Mouse (Mus musculus): ENCODE measurements around the gene Gcnt4. TPM values are rescaled to one million over a fixed set of nuclear protein-coding genes. Genes with fewer than 3 reads are reported as not detected.

Gcnt4 gene
- polyA plus RNA-seq, 1 experiment from 2014 or later = 0.37 TPM

GRCm38 (mm10) chr13:96961366-96962157 lies 37.1 kb downstream of the Gcnt4 start:
- ATAC-seq (ENCODE audit: low FRiP score, low read depth) = no peak
- Histone ChIP-seq H3K4me1 (no peaks in the 10 kb centered on the region), H3K9ac (no peak overlapping the region), H3K4me3 (no peak overlapping the region), H3K27ac (no peak overlapping the region), H3K4me2 (replicated peaks) (no peak overlapping the region), H3K9me3 (no peaks in the 10 kb centered on the region), H3K27me3 (no peaks in the 10 kb centered on the region), H3K36me3 (no peaks in the 10 kb centered on the region)
- 82% methylated on average over 9 of the region's 9 CpGs for WGBS

GRCm38 (mm10) chr13:96962801-96963200 lies 38.3 kb downstream of the Gcnt4 start:
- Histone ChIP-seq H3K4me1 (no peaks in the 10 kb centered on the region), H3K4me3 (no peak overlapping the region), H3K36me3 (no peaks in the 10 kb centered on the region), H3K9me3 (no peaks in the 10 kb centered on the region), H3K27ac (no peak overlapping the region), H3K27me3 (no peaks in the 10 kb centered on the region), H3K9ac (no peak overlapping the region), H3K4me2 (replicated peaks) (no peak overlapping the region)
- ATAC-seq (ENCODE audit: low FRiP score, low read depth) = no peak
- 91% methylated on average over 5 of the region's 5 CpGs for WGBS

- ATAC-seq (ENCODE audit: low FRiP score, low read depth) = no peak
- Histone ChIP-seq H3K4me2 (replicated peaks) (no peak overlapping the region), H3K9me3 (no peaks in the 10 kb centered on the region), H3K36me3 (no peaks in the 10 kb centered on the region), H3K27me3 (no peaks in the 10 kb centered on the region), H3K9ac (no peak overlapping the region), H3K4me1 (no peaks in the 10 kb centered on the region), H3K27ac (no peak overlapping the region), H3K4me3 (no peak overlapping the region)
- 91% methylated on average over 7 of the region's 7 CpGs for WGBS
Measured at GRCm38 (mm10) chr13:96964981-96965380, 40.5 kb downstream of the Gcnt4 start.

GRCm38 (mm10) chr13:96966210-96967089 lies 42.0 kb downstream of the Gcnt4 start:
- Histone ChIP-seq H3K4me2 (replicated peaks) (no peak overlapping the region), H3K9me3 (no peaks in the 10 kb centered on the region), H3K9ac (no peak overlapping the region), H3K27me3 (no peaks in the 10 kb centered on the region), H3K4me3 (no peak overlapping the region), H3K27ac (no peak overlapping the region), H3K36me3 (no peaks in the 10 kb centered on the region), H3K4me1 (no peaks in the 10 kb centered on the region)
- WGBS = 79% methylated on average over 15 of the region's 15 CpGs
- ATAC-seq (ENCODE audit: low FRiP score, low read depth) = no peak

- ATAC-seq (ENCODE audit: low FRiP score, low read depth) = no peak
- Histone ChIP-seq H3K9me3 (no peaks in the 10 kb centered on the region), H3K4me2 (replicated peaks) (no peak overlapping the region), H3K4me3 (no peak overlapping the region), H3K27me3 (no peaks in the 10 kb centered on the region), H3K9ac (no peak overlapping the region), H3K27ac (no peak overlapping the region), H3K4me1 (no peaks in the 10 kb centered on the region), H3K36me3 (no peaks in the 10 kb centered on the region)
- 88% methylated on average over 5 of the region's 5 CpGs for WGBS
Measured at GRCm38 (mm10) chr13:96967091-96967490, 42.6 kb downstream of the Gcnt4 start.

GRCm38 (mm10) chr13:96967822-96968221 lies 43.3 kb downstream of the Gcnt4 start:
- H3K9ac ChIP-seq = no peak overlapping the region
- 81% methylated on average over 2 of the region's 2 CpGs for WGBS
- H3K9me3 ChIP-seq = no peaks in the 10 kb centered on the region

GRCm38 (mm10) chr13:96971076-96971475 lies 46.6 kb downstream of the Gcnt4 start:
- ATAC-seq (ENCODE audit: low FRiP score, low read depth) = no peak
- no peaks in the 10 kb centered on the region for H3K27me3 ChIP-seq
- WGBS = 90% methylated on average over 4 of the region's 4 CpGs
- no peak overlapping the region for H3K4me2 ChIP-seq (replicated peaks)
- no peaks in the 10 kb centered on the region for H3K9me3 ChIP-seq
- H3K9ac ChIP-seq = no peak overlapping the region
- no peaks in the 10 kb centered on the region for H3K4me1 ChIP-seq
- H3K4me3 ChIP-seq = no peak overlapping the region
- H3K27ac ChIP-seq = no peak overlapping the region
- H3K36me3 ChIP-seq = no peaks in the 10 kb centered on the region

More at GRCm38 (mm10) chr13:96967822-96968221, 43.3 kb downstream of the Gcnt4 start:
- H3K4me1 ChIP-seq = no peaks in the 10 kb centered on the region
- H3K27ac ChIP-seq = no peak overlapping the region
- no peak overlapping the region for H3K4me2 ChIP-seq (replicated peaks)
- no peaks in the 10 kb centered on the region for H3K27me3 ChIP-seq
- ATAC-seq (ENCODE audit: low FRiP score, low read depth) = no peak
- H3K36me3 ChIP-seq = no peaks in the 10 kb centered on the region
- H3K4me3 ChIP-seq = no peak overlapping the region

- Histone ChIP-seq H3K36me3 (no peaks in the 10 kb centered on the region), H3K4me2 (replicated peaks) (no peak overlapping the region), H3K9ac (no peak overlapping the region), H3K4me1 (no peaks in the 10 kb centered on the region), H3K9me3 (0 out of 2 replicates have a peak, but pooled peaks cover 3% of the 10 kb centered on the region), H3K27ac (no peak overlapping the region), H3K4me3 (no peak overlapping the region), H3K27me3 (no peaks in the 10 kb centered on the region)
- no peak for ATAC-seq (ENCODE audit: low FRiP score, low read depth)
- WGBS = 52% methylated on average over 9 of the region's 9 CpGs
Measured at GRCm38 (mm10) chr13:96971861-96972282, 47.4 kb downstream of the Gcnt4 start.

- no peak overlapping the region for H3K9ac ChIP-seq
- 0 out of 2 replicates have a peak, but pooled peaks cover 3% of the 10 kb centered on the region for H3K9me3 ChIP-seq
- no peak overlapping the region for H3K27ac ChIP-seq
- H3K4me1 ChIP-seq = no peaks in the 10 kb centered on the region
- H3K27me3 ChIP-seq = no peaks in the 10 kb centered on the region
- 90% methylated on average over 4 of the region's 4 CpGs for WGBS
- H3K4me2 ChIP-seq (replicated peaks) = no peak overlapping the region
- ATAC-seq (ENCODE audit: low FRiP score, low read depth) = no peak
- no peaks in the 10 kb centered on the region for H3K36me3 ChIP-seq
- no peak overlapping the region for H3K4me3 ChIP-seq
Measured at GRCm38 (mm10) chr13:96973318-96973717, 48.8 kb downstream of the Gcnt4 start.

GRCm38 (mm10) chr13:96976986-96977595 lies 52.6 kb downstream of the Gcnt4 start:
- Histone ChIP-seq H3K4me1 (no peaks in the 10 kb centered on the region), H3K4me3 (no peak overlapping the region), H3K27ac (no peak overlapping the region), H3K9ac (no peak overlapping the region), H3K36me3 (no peaks in the 10 kb centered on the region), H3K9me3 (0 out of 2 replicates have a peak, but pooled peaks cover 3% of the 10 kb centered on the region), H3K27me3 (no peaks in the 10 kb centered on the region), H3K4me2 (replicated peaks) (no peak overlapping the region)
- no peak for ATAC-seq (ENCODE audit: low FRiP score, low read depth)
- WGBS = 84% methylated on average over 6 of the region's 6 CpGs

GRCm38 (mm10) chr13:96980561-96980960 lies 56.1 kb downstream of the Gcnt4 start:
- Histone ChIP-seq H3K9ac (no peak overlapping the region), H3K4me3 (no peak overlapping the region), H3K9me3 (0 out of 2 replicates have a peak, but pooled peaks cover 3% of the 10 kb centered on the region), H3K4me2 (replicated peaks) (no peak overlapping the region), H3K27ac (no peak overlapping the region), H3K27me3 (no peaks in the 10 kb centered on the region), H3K36me3 (no peaks in the 10 kb centered on the region), H3K4me1 (peaks cover 18% of the 10 kb centered on the region)
- no peak for ATAC-seq (ENCODE audit: low FRiP score, low read depth)
